Mouse (Mus musculus) leukemia stem cell, adult 10-12 weeks (primary cell): ENCODE data around the gene Kif5c. TPM values are rescaled to one million over a fixed set of nuclear protein-coding genes. Genes with fewer than 3 reads are reported as not detected.

Source experiments
- polyA plus RNA-seq: library from polyadenylated mRNA; stranded (reverse); fragments of >175 nt; gene quantifications from 2 replicates; pipeline ENCODE4 v1.2.3, GENCODE M21; 2012; ENCODE audit warnings: low replicate concordance

Kif5c gene
- polyA plus RNA-seq = 0.46 TPM in 1 of 2 replicates, not detected in the other

DNA sequence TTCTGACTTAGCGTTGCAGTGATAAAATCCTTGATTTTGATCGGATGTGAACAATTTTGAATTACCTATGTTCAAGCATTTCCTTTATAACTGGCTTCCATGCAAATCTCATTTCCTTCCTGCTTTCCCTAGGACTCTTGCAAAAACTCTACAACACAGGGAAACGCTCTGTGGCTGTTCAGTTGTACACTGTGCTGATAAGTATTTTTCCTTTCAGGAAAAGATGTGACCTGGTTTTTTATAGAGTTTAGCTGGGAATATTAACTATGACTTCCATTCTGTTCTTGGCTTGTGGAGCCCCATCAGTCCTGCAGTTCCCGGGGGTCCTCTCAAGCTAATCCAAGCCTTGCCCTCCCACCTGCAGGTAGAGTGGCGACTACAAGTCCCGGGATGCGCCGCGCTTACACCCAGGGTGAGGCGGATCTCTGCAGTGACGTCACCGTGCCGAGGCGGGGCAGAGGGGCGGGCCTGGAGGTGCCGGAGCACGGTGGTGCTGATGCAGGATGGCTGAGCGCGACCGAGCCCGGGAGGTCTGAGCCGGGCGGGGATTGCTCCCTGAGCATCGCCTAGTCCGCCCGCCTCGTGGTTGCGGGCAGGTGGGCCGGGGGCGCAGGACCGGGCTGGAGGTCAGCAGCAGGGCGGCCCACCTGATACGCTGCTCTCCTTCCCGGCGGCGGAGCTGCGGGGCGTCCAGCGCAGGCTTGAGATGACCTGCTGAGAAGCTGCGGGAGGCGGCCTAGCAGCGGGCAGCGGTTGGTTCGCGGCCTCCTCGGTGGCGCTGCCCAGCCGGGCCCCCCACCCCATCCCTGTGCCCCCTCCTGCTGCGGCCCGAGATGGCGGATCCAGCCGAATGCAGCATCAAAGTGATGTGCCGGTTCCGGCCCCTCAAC lies at the start of gene Kif5c:
Gene Kif5c, plus strand, starts transcription at position 470 of the 890 bp plus-strand sequence.

GRCm38 (mm10) chr2:49787376-49788050 lies 168.4 kb downstream of the Kif5c start, which contains the start of gene Lypd6b:
Gene Lypd6b, plus strand, starts transcription at chr2:49787688.

Other genes starting within 250 kb of the Kif5c start
- gene Epc2, start 167.8 kb upstream of the Kif5c start, polyA plus RNA-seq = 2.4 and 2.7 TPM in 2 replicates
- not detected in 2 replicates for gene Lypd6b, start 168.4 kb downstream of the Kif5c start, polyA plus RNA-seq